Mouse (Mus musculus) kidney, embryonic 16.5 days (tissue): ENCODE data around the gene Bsn. TPM values are rescaled to one million over a fixed set of nuclear protein-coding genes. Genes with fewer than 3 reads are reported as not detected.

ENCODE experiments used
- ATAC-seq: fragments of 200-750 bp; cut with Nextera tagmentation; 2 replicates; pipeline ENCODE4 v1.8.0; 2017; ENCODE audit warnings: moderate TSS enrichment; ENCODE audit not compliant: low FRiP score, low TSS enrichment
- H3K27ac ChIP-seq: fragments of 300-500 bp; sonication (generic); 2 replicates; pipeline ENCODE4 v1.5.1; 2014; ENCODE audit warnings: low read length
- H3K27me3 ChIP-seq: fragments of 300-500 bp; sonication (generic); 2 replicates; pipeline ENCODE4 v1.6.1; 2014; ENCODE audit warnings: low read length, control low read depth, mixed read lengths; ENCODE audit not compliant: insufficient read depth
- H3K36me3 ChIP-seq: fragments of 300-500 bp; sonication (generic); 2 replicates; pipeline ENCODE4 v1.6.1; 2014; ENCODE audit warnings: low read length, control low read depth, mixed read lengths; ENCODE audit not compliant: insufficient read depth
- H3K4me1 ChIP-seq: fragments of 300-500 bp; sonication (generic); 2 replicates; pipeline ENCODE4 v1.6.1; 2014; ENCODE audit warnings: low read length, control low read depth, mixed read lengths; ENCODE audit not compliant: insufficient read depth
- H3K4me2 ChIP-seq: fragments of 300-500 bp; sonication (generic); replicated peaks from 2 replicates; pipeline ENCODE4 v1.6.1; 2014; ENCODE audit warnings: low read depth, low read length
- H3K4me3 ChIP-seq: fragments of 300-500 bp; sonication (generic); 2 replicates; pipeline ENCODE4 v1.5.1; 2014; ENCODE audit warnings: mild to moderate bottlenecking, low read length
- H3K9ac ChIP-seq: fragments of 300-500 bp; sonication (generic); replicated peaks from 2 replicates; pipeline ENCODE4 v1.6.1; 2014; ENCODE audit warnings: low read length
- H3K9me3 ChIP-seq: fragments of 300-500 bp; sonication (generic); 2 replicates; pipeline ENCODE4 v1.6.1; 2016; ENCODE audit warnings: low read length, control low read depth
- WGBS: fragments of 180-500 bp; shearing (Covaris S2); extraction: QIAGEN DNeasy Blood & Tissue Kit; methylation state at CpG from one replicate; pipeline ENCODE4 v1.1.7; 2014; 5-methylcytosine and 5-hydroxymethylcytosine counted together
- polyA plus RNA-seq: library from polyadenylated mRNA; unstranded; fragments of >200 nt; fragmentation: Nextera tagmentation; extraction: Ambion mirVana; gene quantifications from 2 replicates; pipeline ENCODE4 v1.2.1, GENCODE M21; 2015

Gene Bsn
- polyA plus RNA-seq, 1 experiment from 2014 or later = 0.67 TPM

GRCm38 (mm10) chr9:108055661-108056237 lies 134.4 kb downstream of the Bsn start:
- no peak overlapping the region for H3K4me2 ChIP-seq
- no peak overlapping the region for H3K9ac ChIP-seq
- H3K27me3 ChIP-seq = no peaks in the 10 kb centered on the region
- H3K9me3 ChIP-seq = no peaks in the 10 kb centered on the region
- peaks cover 69% of the 10 kb centered on the region for H3K36me3 ChIP-seq
- 91% methylated on average over 6 of the region's 6 CpGs for WGBS
- H3K4me3 ChIP-seq = no peak overlapping the region
- no peak for ATAC-seq
- peaks cover 4% of the 10 kb centered on the region for H3K4me1 ChIP-seq
- H3K27ac ChIP-seq = no peak overlapping the region

DNA sequence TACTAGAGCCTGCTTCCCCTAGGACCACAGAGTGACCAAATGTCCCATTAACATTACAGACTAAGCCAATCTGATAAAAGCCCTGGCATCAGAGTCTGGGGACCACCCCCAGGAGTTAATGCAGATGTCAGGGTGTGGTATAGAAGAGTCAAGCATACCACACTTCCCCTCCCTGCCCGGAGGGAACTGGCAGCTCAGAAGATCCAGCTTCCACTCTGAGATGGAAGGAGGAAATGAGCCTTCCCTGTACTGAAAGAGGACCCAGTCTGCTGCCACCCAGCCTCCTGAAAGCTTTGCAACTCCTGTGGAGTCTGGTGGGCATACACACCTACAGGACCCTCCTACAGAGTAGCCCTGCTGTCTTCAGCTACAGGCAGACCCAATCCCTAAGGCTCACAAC lies 135.1 kb downstream of the Bsn start:
- Histone ChIP-seq H3K4me1 (peaks cover 10% of the 10 kb centered on the region), H3K9me3 (no peaks in the 10 kb centered on the region), H3K27ac (no peak overlapping the region), H3K4me2 (no peak overlapping the region), H3K36me3 (peaks cover 71% of the 10 kb centered on the region), H3K4me3 (no peak overlapping the region), H3K27me3 (no peaks in the 10 kb centered on the region), H3K9ac (no peak overlapping the region)
- WGBS = 72% methylated on average over 1 of the region's 1 CpGs
- no peak for ATAC-seq

- WGBS = 90% methylated on average over 22 of the region's 22 CpGs
- Histone ChIP-seq H3K27ac (no peak overlapping the region), H3K4me1 (peaks cover 15% of the 10 kb centered on the region), H3K4me2 (no peak overlapping the region), H3K9me3 (no peaks in the 10 kb centered on the region), H3K4me3 (no peak overlapping the region), H3K9ac (no peak overlapping the region), H3K27me3 (no peaks in the 10 kb centered on the region), H3K36me3 (peaks cover 68% of the 10 kb centered on the region)
- no peak for ATAC-seq
Measured at GRCm38 (mm10) chr9:108054331-108055040, 135.7 kb downstream of the Bsn start.

DNA sequence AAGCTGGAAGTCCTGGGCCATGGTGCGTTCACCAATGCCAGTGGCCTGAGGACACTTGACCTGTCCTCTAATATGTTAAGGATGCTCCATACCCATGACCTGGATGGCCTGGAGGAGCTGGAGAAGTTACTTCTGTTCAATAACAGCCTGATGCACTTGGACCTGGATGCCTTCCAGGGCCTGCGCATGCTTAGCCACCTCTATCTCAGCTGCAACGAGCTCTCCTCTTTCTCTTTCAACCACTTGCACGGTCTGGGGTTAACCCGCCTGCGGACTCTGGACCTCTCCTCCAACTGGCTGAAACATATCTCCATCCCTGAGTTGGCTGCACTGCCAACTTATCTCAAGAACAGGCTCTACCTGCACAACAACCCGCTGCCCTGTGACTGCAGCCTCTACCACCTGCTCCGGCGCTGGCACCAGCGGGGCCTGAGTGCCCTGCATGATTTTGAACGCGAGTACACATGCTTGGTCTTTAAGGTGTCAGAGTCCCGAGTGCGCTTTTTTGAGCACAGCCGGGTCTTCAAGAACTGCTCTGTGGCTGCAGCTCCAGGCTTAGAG lies 136.4 kb downstream of the Bsn start:
- H3K27me3 ChIP-seq = no peaks in the 10 kb centered on the region
- H3K4me3 ChIP-seq = no peak overlapping the region; the same call in 1 of the 2 replicates
- H3K4me1 ChIP-seq = peaks cover 16% of the 10 kb centered on the region
- peaks cover 62% of the 10 kb centered on the region for H3K36me3 ChIP-seq
- ATAC-seq = no peak
- H3K9ac ChIP-seq = no peak overlapping the region
- H3K9me3 ChIP-seq = no peaks in the 10 kb centered on the region
- no peak overlapping the region for H3K4me2 ChIP-seq
- 92% methylated on average over 15 of the region's 15 CpGs for WGBS
- H3K27ac ChIP-seq = no peak overlapping the region

- ATAC-seq = peak; percentile 55
- 55% methylated on average over 20 of the region's 20 CpGs for WGBS
Measured at GRCm38 (mm10) chr9:108052885-108053664, 137.1 kb downstream of the Bsn start, which contains the start of gene Amigo3. Amigo3 (plus strand) TSS chr9:108053159.

GRCm38 (mm10) chr9:108052411-108052810 lies 137.8 kb downstream of the Bsn start:
- Histone ChIP-seq H3K36me3 (peaks cover 49% of the 10 kb centered on the region), H3K4me3 (no peak overlapping the region), H3K9ac (no peak overlapping the region), H3K9me3 (no peaks in the 10 kb centered on the region), H3K27me3 (no peaks in the 10 kb centered on the region), H3K4me2 (no peak overlapping the region), H3K4me1 (peaks cover 27% of the 10 kb centered on the region), H3K27ac (no peak overlapping the region)
- 75% methylated on average over 7 of the region's 7 CpGs for WGBS
- no peak for ATAC-seq

More at GRCm38 (mm10) chr9:108052885-108053664, 137.1 kb downstream of the Bsn start, which contains the start of gene Amigo3:
- Histone ChIP-seq H3K9me3 (no peaks in the 10 kb centered on the region), H3K9ac (peak within 1 kb of the TSS; percentile 46), H3K4me3 (peak within 1 kb of the TSS; percentile 17), H3K4me2 (peak within 1 kb of the TSS; percentile 45), H3K4me1 (peaks cover 21% of the 10 kb centered on the region), H3K36me3 (peaks cover 55% of the 10 kb centered on the region), H3K27me3 (no peaks in the 10 kb centered on the region), H3K27ac (no peak within 1 kb of the TSS)

DNA sequence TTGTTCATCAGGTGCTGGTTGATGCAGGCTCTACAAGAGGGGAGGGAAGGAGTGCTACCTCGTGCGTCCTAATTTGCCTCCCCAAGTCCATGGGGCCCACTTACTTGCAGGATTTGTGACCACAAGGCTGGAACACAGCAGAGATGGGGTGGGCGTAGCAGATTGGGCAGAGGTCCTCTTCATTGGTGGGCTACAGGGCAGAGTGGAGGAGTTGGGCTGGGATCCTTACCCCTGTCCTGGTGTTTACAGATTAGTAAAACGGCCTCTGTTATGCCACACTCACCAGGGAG lies 138.3 kb downstream of the Bsn start:
- Histone ChIP-seq H3K9ac (no peak overlapping the region), H3K9me3 (no peaks in the 10 kb centered on the region), H3K4me3 (no peak overlapping the region), H3K36me3 (peaks cover 48% of the 10 kb centered on the region), H3K27me3 (no peaks in the 10 kb centered on the region), H3K4me1 (peaks cover 27% of the 10 kb centered on the region), H3K4me2 (no peak overlapping the region), H3K27ac (no peak overlapping the region)
- WGBS = 83% methylated on average over 4 of the region's 4 CpGs
- ATAC-seq = no peak

DNA sequence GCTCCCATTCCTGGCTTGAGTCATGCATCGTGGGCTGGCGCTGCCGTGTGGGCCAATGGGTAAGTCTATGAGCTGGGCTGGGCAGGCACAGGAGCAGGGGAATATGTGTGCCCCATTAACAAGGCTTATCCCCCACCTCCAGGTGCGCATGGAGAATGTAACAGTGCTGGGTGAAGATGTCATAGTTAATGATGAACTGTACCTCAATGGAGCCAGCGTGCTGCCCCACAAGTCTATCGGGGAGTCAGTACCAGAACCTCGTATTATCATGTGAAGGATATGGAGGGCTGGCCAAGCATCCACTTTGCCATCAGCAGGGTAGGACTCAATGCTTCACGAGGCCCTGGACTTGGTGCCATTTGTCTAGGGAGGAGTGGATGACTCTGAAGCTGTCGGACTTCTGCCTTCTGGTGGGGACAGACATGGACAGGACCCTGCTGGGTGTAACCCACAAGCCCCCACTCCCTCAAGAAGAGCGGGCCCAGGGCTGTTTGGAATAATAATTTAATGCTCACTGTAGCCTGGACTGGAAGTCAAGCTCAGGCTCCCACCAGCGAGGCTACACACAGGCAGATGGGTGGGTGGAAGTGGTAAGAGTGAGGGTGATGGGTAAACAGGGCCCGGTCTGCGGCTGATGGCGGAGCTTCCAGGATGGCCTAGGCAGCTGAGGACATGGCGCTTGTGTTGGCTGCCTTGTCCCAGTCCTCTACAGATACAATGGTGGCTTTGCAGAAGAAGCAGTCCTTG lies 138.8 kb downstream of the Bsn start:
- peaks cover 48% of the 10 kb centered on the region for H3K36me3 ChIP-seq
- 92% methylated on average over 15 of the region's 15 CpGs for WGBS

DNA sequence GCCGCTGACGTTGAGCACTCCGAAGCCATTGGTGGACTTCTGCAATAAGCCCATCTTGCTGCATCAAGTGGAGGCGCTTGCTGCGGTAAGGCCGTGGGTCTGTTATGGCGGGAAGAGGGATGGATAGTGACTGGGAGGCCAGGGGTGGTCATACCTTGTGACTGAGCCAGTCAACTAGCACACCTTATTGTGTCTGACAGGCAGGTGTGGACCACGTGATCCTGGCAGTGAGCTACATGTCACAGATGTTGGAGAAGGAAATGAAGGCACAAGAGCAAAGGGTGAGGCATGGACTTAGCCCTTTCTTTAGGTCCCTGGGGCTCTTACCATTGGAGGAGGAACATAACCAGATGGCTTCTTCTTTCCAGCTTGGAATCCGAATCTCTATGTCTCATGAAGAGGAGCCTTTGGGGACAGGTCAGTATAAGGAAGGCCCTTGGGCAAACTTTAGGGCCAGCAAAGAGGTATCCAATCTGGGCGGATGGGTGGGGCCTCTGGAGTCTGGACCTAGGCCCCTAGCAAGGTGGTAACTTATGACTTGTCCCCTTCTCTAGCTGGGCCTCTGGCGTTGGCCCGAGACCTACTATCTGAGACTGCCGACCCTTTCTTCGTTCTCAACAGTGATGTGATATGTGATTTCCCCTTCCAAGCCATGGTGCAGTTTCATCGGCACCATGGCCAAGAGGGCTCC lies 140.5 kb downstream of the Bsn start:
- no peak for ATAC-seq
- 39% methylated on average over 15 of the region's 15 CpGs for WGBS
- peaks cover 27% of the 10 kb centered on the region for H3K4me1 ChIP-seq

More for the DNA sequence above, 138.8 kb downstream of the Bsn start:
- peaks cover 27% of the 10 kb centered on the region for H3K4me1 ChIP-seq
- no peaks in the 10 kb centered on the region for H3K27me3 ChIP-seq
- H3K4me2 ChIP-seq = no peak overlapping the region
- no peak for ATAC-seq
- no peak overlapping the region for H3K9ac ChIP-seq
- H3K9me3 ChIP-seq = no peaks in the 10 kb centered on the region
- no peak overlapping the region for H3K27ac ChIP-seq
- no peak overlapping the region for H3K4me3 ChIP-seq

More for the DNA sequence above, 140.5 kb downstream of the Bsn start:
- H3K9ac ChIP-seq = peak overlapping the region; percentile 81
- no peaks in the 10 kb centered on the region for H3K27me3 ChIP-seq
- H3K4me3 ChIP-seq = peak overlapping the region; percentile 89
- H3K9me3 ChIP-seq = no peaks in the 10 kb centered on the region
- peak overlapping the region; percentile 90 for H3K4me2 ChIP-seq
- H3K27ac ChIP-seq = peak overlapping the region; percentile 72
- peaks cover 46% of the 10 kb centered on the region for H3K36me3 ChIP-seq
